Mouse (Mus musculus) kidney, adult 8-10 months (tissue): Measurements from ENCODE around the gene Cped1.
A peak's percentile ranks its signal among the peaks of the same experiment; 100 is the strongest.
"Not testable (repeated sequence)": the region's sequence is repeated elsewhere in the genome, so short reads cannot be mapped to it uniquely, and the experiment has no call there.

ENCODE experiments used
- DNase-seq, 2 experiments: peaks; one replicate each; pipeline ENCODE4 v3.0.0; 2022

Cped1 gene

GRCm38 (mm10) chr6:22235133-22235532, 249.4 kb downstream of the Cped1 start:
- DNase-seq: no peak

DNA sequence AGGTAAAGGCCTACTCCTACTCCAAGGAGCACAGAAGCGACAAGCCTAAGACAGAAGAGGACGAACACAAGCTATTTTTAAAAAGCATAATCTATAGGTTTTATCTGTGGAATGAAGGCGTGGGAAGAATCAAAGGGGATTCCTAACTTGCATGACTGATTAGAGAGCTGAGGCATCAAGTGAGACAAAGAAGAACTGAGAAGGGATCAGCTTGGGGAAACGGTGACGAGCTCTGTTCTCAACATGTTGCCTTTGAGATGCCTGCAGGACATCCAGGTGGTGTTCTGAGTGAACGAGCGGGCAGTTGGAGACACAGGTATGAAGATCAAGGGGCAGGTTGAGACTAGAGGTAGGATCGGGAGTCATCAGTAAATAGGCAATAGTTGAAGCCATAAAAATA, 257.6 kb downstream of the Cped1 start:
- DNase-seq: no peak

- no peak for DNase-seq
These were observed 261.0 kb downstream of the Cped1 start for GRCm38 (mm10) chr6:22246696-22247095.

- no peak for DNase-seq
These were observed 273.1 kb downstream of the Cped1 start for GRCm38 (mm10) chr6:22258784-22259183.

- no peak for DNase-seq
These were observed 276.8 kb downstream of the Cped1 start for GRCm38 (mm10) chr6:22262519-22262918.

GRCm38 (mm10) chr6:22264094-22264493, 278.4 kb downstream of the Cped1 start:
- DNase-seq: not testable (repeated sequence)

DNA sequence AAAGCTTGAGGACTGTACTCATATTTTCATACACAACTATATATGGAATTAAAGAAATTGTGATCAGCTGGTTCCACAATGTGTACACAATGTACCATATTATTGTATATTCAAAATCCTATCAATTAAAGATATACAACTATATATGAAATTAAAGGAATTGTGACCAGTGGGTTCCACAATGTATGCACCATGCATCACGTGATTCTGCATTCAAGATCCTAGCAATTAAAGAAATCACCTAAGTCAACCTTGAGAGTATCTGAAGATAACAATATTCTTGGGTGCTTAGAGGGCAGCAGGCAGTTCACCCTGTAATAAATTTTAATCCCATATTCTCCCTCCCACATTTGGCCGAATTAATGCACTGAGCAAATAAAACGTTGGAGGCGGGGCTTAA, 280.3 kb downstream of the Cped1 start:
- no peak for DNase-seq

- DNase-seq: no peak
These were observed 282.3 kb downstream of the Cped1 start for GRCm38 (mm10) chr6:22267807-22268667.

GRCm38 (mm10) chr6:22268677-22269076, 283.0 kb downstream of the Cped1 start:
- no peak for DNase-seq

GRCm38 (mm10) chr6:22269840-22270521, 284.3 kb downstream of the Cped1 start:
- no peak for DNase-seq

DNA sequence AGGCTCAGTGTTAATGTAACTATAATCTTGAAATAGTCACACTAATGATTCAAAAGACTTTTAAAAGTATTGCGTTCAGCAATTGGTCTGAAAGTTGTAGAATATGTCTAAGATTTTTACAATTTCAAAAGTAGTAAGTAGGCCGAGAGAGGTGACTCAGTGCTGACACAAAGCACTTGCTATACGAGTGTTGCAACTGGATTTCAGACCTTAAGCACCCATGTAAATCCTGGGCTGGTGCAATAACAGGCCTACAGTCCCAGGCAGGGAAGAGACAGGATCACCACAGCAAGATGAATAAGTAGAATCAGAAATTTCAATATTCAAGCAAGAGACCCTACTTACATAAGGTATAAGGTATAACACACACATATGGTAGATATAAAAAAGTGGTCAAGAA, 292.2 kb downstream of the Cped1 start:
- no peak for DNase-seq

GRCm38 (mm10) chr6:22280217-22280861, 294.6 kb downstream of the Cped1 start:
- DNase-seq: peak; percentile 7 to 8

DNA sequence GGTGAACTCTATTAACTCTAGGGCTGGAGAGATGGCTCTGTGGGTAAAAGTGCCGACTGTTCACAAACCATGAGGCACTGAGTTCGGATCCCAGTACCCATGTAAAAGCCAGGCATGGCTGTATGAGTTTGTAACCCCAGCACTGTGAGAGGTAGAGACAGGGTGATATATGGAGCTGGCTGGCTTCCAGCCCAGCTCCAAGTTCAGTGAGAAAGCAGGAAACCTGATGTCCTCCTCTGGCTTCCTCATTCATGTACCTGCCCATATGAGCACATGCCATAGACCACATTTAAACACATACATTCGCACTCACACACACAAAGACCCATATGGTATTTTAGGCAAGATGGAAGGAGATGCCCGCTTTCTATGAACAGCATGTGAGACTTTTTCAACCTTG, 296.7 kb downstream of the Cped1 start:
- DNase-seq: no peak

DNA sequence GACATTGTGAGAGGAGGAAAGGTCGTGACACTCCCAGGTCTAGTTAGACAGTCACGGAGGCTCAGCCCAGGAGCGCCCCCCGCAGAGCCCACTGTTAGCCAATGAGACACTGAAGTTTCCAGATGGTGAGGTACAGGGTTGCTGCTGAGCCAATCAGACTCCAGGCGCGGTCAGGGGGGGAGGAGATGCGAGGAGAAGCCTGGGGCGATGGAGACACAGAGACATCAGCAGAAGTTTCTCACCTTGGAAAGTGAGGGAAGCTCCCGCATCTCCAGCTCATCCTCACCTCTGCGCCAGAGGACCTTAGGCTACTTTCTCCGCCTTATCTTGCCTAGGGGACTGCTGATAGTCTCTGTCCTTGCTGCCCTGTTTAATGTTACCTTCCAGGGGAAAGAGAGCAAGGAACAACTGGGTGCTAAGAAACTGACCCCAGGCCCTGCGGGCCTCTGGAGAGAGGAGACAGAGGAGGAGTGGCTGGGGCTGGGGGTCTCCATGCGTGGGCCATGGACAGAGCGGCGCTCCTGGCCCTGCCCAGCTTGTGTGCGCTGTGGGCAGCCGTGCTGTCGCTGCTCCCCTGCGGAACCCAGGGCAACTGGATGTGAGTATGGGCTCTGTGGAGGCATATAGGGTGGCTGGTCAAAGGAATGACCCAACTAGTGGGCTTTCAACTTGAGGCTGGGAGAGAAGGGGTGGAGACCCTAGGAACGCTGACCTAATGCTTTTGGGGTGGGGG, 302.5 kb downstream of the Cped1 start, which contains the start of gene Wnt16:
TSS of gene Wnt16 (plus strand) at position 224 of the 733 bp plus-strand sequence.
- DNase-seq: no peak

DNA sequence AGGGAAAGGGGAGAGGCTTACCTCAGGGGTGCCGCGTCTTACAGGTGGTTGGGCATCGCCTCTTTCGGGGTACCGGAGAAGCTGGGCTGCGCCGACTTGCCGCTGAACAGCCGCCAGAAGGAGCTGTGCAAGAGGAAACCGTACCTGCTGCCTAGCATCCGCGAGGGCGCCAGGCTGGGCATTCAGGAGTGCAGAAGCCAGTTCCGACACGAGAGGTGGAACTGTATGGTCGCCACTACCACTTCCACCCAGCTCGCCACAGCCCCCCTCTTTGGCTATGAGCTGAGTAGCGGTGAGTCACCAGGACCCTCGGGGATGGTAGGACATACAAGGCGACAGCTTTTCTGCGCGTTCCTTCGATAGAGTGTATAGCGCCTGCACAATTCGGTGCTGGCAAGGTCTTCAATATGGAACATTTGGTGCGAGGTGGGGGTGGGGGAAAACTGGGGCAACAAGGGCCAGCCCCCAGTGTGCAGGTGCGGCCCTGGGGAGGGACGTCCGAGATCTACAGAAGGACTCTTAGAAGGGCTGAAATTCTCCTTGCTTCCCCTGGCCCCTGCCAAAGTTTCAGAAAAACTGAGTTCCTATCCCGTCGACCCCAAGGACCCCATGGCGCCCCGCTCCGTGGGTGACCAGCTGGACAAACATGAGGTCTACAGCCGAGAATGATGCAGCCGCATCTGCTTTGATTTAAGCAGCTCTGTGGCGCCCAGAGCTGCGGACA, 303.2 kb downstream of the Cped1 start:
- DNase-seq: no peak

GRCm38 (mm10) chr6:22289461-22290021, 303.8 kb downstream of the Cped1 start:
- DNase-seq: no peak

GRCm38 (mm10) chr6:22290790-22291189, 305.1 kb downstream of the Cped1 start:
- no peak for DNase-seq

DNA sequence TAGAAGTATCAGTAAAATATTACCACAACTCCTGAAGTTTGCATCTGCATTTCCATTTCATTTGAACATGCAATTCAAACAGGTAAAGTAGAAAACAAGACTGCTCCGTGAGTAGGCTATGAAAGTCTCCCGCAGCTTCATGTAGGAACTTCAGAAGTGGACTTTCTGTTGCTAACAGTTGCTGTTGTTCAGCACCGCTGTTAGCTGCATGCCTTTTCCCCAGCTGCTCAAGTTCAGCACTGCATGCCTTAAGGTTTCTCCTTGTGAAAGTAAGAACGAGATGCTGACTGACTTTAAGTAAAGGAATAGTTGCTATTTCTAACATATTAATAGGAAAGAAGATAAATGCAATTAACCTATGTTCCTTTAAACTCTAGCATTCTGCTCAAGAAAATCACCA, 306.3 kb downstream of the Cped1 start:
- no peak for DNase-seq

DNA sequence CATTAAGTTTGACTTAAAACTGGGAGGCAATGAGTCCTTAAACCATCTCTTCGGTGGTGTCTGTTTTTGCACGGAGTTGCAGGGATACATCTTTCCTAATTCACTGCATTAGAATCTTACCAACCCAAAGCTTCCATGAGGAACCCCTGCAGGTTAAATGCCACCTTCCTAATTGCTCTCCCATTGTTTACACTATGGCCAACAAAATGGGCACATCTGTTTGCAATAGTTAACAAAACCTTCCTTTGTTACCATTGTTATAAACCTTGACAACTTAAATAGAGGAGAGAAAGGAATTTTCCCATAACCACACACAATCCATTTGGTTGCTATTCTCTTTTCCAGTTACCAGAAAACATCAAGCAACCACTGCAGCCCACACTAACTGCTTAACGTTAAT, 308.2 kb downstream of the Cped1 start:
- no peak for DNase-seq

DNA sequence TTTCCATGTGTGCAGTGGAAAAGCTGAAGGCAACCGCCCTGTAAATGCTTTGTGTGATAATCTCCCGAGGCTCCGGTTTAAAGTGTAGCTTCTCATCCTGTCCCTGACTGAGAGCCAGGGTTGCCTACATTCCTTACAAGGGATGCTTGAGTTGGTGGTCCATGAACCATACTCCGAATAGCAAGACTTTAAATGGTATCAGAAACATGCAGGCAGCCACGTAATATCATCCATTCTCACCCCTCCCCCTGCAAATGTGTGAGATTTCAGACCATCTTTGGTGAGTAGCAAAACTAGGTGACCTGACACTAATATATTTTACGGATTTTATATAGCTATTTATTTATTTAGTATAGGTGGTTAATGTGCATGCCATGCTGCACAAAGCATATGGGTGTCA, 311.3 kb downstream of the Cped1 start:
- DNase-seq: no peak

GRCm38 (mm10) chr6:22298059-22298458, 312.3 kb downstream of the Cped1 start:
- no peak for DNase-seq
